Mouse (Mus musculus) testis, postnatal 14 days (tissue): ENCODE results near the gene Defa20.
"Not testable (repeated sequence)": the region's sequence is repeated elsewhere in the genome, so short reads cannot be mapped to it uniquely, and the experiment has no call there.

Experiments
- DNase-seq: peaks from one replicate; pipeline ENCODE4 v3.0.0; 2021; ENCODE audit warnings: low spot score

The Defa20 gene

GRCm38 (mm10) chr8:21508958-21509357, at the start of gene Defa20:
Gene Defa20, plus strand, starts transcription at chr8:21509258.
- not testable (repeated sequence) for DNase-seq

GRCm38 (mm10) chr8:21528732-21529131, 19.7 kb downstream of the Defa20 start, which contains the start of gene Defa32:
Gene Defa32, plus strand, starts transcription at chr8:21529032.
- DNase-seq: not testable (repeated sequence)
